Mouse (Mus musculus) gastrocnemius, adult 2 months (tissue): ENCODE results near the gene Lasp1. TPM values are rescaled to one million over a fixed set of nuclear protein-coding genes. Genes with fewer than 3 reads are reported as not detected.
A peak's percentile ranks its signal among the peaks of the same experiment; 100 is the strongest.

Experiments used
- DNase-seq: peaks from one replicate; pipeline ENCODE4 v3.0.0; 2022
- H3K27ac ChIP-seq: fragments of 200-600 bp; 2 replicates; pipeline ENCODE4 v1.8.1; 2022; ENCODE audit warnings: mild to moderate bottlenecking
- H3K4me3 ChIP-seq: fragments of 200-600 bp; 2 replicates; pipeline ENCODE4 v1.8.1; 2022; ENCODE audit warnings: mild to moderate bottlenecking, moderate library complexity
- CTCF ChIP-seq: fragments of 200-600 bp; IDR thresholded peaks from 2 replicates; pipeline ENCODE4 v1.8.1; 2022; ENCODE audit warnings: antibody characterized with exemption, mild to moderate bottlenecking, moderate library complexity
- intact Hi-C: fragments of 180-260 bp; cut with DNase I; formaldehyde crosslinking; loops from one replicate; pipeline ENCODE4 v1.15.1; 2025
- total RNA-seq, 2 experiments: library from RNA; stranded (reverse); gene quantifications; 2 replicates each; pipeline ENCODE4 v1.2.3; 2021

Gene Lasp1
- total RNA-seq, 2 experiments from 2014 or later = 10.0 to 16.8 TPM

DNA sequence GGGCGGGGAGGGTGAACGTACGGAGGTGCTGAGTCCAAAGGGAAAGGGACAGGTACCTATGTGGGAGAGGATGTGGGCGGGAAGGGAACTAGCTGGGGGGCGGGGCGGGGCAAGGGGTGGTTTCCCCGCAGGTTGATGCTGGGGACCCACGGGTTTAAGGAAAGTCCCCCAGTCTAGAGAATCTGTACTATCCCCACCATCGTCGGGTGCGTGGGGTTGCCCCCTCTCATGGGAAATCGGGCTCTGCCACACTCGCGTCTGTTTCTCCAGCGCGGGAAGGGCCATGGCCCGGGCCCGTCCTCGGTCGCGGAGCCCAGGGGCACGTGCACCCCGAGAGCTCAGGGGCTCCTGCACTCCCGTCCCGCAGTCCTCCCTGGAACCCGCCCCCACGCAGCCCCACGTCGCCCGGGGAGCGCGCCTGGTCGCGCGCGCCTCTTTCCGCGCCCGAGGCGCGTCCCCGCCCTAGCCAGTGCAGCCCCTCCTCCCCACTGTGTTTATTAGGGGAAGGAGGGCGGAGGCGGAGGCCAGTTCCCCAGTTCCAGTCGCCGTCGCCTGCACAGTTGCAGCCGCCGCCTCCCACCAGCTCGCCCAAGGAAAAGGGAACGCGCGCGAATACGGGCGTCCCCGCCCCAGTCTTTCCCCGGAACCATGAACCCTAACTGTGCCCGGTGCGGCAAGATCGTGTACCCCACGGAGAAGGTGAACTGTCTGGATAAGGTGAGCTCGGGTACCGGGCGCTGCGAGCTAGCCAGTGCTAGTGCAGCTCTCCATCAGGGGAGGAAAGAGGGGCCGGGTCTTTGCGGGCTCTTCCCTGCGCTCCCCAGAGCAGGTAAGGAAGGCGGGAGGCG lies 570 bp downstream of the Lasp1 start:
- intact Hi-C loops = loop anchor here (2.0 to 5.0 kb wide), 3 partner anchors 43 to 188 kb away; partner anchors contain the start of genes B230217C12Rik, Fbxo47 and Plxdc1

DNA sequence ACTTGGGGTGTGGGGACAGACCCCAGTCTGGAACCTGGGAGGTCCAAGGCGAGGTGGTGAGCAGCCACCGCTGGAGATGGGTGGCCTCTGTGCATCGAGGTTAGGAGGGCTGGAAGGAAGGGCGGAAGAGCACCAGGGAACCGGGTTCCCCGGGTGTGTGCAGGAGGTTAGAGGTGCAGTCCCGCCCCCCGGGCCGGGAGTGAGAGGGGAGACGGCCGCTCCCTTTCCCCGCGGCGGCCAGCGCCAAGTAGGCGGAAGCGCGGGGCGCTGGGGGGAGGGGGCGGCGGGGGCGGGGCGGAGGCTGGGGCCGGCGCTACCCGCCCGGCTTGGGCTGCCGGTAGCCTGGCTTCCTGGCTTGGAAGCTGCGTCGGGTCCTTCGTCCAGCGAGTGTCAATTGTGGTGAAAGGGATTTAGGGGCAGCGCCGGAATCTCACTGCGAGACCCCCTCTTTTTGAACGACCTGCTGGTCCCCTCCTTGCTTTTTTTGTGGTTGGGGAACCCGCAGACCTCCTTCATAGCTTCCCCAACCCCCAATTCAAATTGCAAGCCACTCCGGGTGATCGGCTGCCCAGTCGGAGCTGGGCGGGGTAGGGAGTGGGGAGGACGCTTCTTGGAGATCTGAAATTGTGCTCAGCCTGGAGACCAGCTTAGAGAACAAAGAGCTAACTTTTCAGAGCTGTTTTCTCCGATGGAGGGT lies 1.3 kb downstream of the Lasp1 start:
- intact Hi-C loops = loop anchor here (2.0 to 5.0 kb wide), 3 partner anchors 42 to 187 kb away; partner anchors contain the start of genes B230217C12Rik, Fbxo47 and Plxdc1
- peak overlapping the region; percentile 99 for H3K4me3 ChIP-seq
- TF ChIP-seq CTCF = no peak
- H3K27ac ChIP-seq = peak overlapping the region; percentile 97
- peak; percentile 87 for DNase-seq

More for the DNA sequence above, 570 bp downstream of the Lasp1 start:
- H3K4me3 ChIP-seq = peak overlapping the region; percentile 99
- H3K27ac ChIP-seq = peak overlapping the region; percentile 97
- no peak for TF ChIP-seq CTCF
- DNase-seq = peak; percentile 89

DNA sequence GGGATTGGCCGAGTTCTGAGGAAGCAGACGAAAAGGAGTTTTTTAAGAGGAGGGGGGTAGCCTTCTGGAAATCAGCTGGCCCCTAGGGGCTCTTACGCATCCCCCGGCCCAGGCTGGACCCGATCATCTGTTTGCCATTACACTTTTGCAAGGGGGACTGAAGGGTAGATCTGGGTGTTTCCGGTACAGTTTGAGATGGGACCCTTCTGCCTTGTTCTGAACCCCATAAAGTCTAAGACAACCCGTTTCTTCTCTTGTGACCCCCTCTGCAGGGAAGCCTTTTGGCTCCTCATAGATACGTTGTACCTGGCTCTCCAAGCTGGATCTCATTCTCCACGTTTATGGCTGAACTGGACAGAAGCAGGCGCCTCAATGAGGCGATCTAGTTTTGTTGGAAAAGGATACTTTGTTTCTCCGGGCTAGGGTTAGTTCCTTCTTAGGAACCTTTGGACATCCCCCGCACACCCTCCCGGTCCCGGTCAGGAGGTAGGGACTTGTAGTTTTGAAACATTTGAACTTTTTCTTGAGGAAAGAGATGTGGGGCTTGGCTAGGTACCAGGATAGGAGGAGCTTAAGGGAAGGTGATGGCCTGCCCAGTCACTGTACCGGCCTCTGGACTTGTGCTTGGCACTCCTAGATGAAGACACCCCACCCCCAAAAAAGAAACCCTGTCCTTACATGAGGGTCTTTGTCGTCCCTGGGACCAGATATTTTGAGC lies 2.0 kb downstream of the Lasp1 start:
- Histone ChIP-seq H3K27ac (peak overlapping the region; percentile 97), H3K4me3 (peak overlapping the region; percentile 99)
- DNase-seq = no peak
- no peak for TF ChIP-seq CTCF
- intact Hi-C loops = no loop called here

DNA sequence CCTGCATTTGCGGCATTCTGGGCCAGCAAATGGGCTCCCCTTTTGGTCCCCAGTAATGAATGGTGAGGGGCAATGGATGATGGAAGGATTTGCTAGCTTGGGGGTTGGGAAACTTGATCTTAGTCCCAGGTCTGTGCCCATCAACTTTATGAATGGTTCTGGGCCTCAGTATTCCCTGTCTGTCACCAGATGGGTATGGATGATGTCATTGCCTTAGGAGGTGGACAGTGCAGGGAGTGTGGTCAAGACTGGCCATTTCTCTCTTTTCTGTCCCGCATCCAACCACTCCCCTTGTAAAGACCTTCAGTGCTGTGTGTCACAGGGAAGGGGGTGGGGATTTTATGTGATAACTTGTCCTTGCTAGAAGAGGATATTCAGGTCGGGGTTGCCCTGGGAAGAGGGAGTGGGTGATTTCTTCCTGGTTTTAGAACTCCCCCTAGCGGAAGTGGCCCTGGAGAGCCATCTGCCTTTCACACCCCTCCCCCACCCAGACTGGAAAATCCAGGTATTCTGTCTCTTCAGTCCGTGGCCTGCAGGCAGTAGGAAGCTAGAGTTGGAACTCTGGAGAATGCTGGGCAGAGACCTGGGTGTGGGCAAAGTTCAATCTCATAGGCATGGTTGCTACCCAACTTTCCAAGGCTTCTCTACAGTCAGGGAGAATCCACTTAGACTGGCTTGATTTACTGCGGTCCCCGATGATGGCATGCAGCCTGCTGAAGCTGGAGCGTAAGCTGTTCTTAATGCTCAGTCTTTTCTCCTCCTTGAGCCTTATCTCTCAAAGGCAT lies 2.8 kb downstream of the Lasp1 start:
- peak; percentile 55 for TF ChIP-seq CTCF
- intact Hi-C loops = no loop called here
- peak overlapping the region; percentile 99 for H3K4me3 ChIP-seq
- DNase-seq = no peak
- peak overlapping the region; percentile 97 for H3K27ac ChIP-seq

- H3K4me3 ChIP-seq = peak overlapping the region; percentile 99
- intact Hi-C loops = no loop called here
- H3K27ac ChIP-seq = peak overlapping the region; percentile 97
- DNase-seq = no peak
- TF ChIP-seq CTCF = no peak
Observed at GRCm38 (mm10) chr11:97802194-97802470, 3.3 kb downstream of the Lasp1 start.

DNA sequence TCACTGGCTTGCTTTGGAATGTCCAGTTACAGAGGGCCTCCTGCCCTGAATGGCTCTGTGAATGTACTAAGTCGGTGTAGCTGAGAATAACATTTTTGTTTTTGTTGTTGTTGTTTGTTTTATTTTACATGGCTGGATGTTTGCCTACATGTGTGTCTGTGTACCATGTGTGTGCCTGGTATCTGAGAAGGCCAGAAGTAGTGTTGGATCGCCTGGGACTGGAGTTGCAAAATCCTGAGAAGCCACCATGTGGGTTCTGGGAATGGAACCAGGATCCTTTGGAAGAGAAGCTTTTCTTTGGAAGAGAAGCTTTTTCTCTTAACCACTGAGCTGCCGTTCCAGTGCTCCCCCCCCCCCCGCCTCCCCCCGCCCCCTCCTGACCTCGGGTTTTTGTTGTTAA lies 3.7 kb downstream of the Lasp1 start:
- Histone ChIP-seq H3K27ac (peak overlapping the region; percentile 97), H3K4me3 (peak overlapping the region; percentile 99)
- intact Hi-C loops = no loop called here
- no peak for DNase-seq
- TF ChIP-seq CTCF = no peak

DNA sequence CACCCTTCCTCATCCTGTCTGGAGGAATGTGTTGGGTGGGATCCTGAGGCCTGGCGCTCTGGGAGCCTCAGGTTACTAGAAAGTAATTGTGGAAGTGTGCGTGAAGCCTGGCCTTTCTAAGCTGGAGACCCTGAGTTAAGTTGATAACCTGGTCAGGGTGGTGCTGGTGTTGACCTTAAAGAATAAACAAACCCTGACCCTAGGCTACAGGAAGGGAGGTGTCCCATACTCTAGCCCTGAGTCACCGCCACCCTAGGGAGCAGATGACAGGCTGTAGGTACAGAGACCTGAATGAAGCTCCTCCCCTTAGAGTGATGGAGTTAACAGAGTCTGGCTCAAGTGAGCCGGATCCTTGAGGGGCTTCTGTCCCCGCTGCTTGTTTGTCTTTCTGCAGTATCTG lies 5.0 kb downstream of the Lasp1 start:
- intact Hi-C loops = no loop called here
- Histone ChIP-seq H3K4me3 (peak overlapping the region; percentile 99), H3K27ac (peak overlapping the region; percentile 97)
- no peak for DNase-seq
- no peak for TF ChIP-seq CTCF

DNA sequence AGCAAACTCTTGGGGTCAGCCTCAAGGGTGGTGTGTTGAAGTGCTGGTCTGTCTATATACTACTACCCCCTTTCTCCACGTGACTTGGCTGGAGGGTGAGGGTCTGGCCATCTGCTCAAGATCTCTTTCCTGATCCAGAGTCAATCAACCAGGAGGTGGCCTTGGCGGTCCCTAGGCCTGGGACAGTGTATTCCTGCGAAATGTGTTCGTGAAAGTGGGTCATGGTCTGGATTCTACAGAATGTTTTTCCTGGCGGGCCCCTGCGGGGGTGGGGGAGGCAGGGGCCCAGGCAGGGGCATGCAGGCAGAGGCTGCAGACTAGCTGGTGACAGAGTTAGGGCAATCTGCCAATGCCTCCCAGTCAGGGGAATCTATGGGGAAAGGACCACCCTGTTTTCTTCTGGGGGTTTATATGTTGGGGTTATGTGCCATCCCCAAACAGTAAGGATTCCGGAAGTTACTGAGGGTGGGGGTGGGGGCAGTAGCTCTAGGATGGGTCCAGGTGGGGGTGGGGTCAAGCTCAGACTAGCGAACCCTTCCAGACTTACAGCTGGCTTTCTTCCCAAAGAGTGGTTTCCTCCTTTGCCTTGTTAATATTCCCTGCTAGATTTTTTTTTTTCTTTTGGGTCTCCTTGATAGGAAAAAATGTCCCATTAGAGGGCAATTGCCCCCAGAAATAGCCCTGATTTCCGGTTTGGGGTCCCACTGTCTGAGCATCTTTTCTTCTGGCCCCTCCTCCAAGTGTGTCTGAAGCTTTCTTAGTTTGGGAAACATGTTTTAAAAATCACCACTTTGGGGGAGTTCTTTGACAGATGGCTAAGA lies 6.3 kb downstream of the Lasp1 start:
- peak overlapping the region; percentile 97 for H3K27ac ChIP-seq
- no peak for TF ChIP-seq CTCF
- DNase-seq = no peak
- intact Hi-C loops = no loop called here
- peak overlapping the region; percentile 56 for H3K4me3 ChIP-seq

GRCm38 (mm10) chr11:97805662-97806612 lies 7.1 kb downstream of the Lasp1 start:
- TF ChIP-seq CTCF = no peak
- intact Hi-C loops = no loop called here
- DNase-seq = peak; percentile 55
- peak overlapping the region; percentile 97 for H3K27ac ChIP-seq
- H3K4me3 ChIP-seq = peak overlapping the region; percentile 56

DNA sequence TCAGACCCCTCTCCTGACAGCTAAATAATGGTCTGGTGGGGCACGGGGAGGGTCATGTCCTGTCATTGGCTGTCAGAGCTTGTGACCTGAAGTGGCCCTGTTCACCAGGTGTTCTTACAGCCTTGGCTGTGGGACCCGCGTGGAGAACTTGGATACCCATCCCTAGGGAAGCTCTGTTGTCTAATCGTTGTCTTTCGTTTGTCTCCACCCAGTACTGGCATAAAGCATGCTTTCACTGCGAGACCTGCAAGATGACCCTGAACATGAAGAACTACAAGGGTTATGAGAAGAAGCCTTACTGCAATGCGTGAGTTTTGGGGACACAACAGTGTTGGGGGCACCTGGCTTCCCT lies 7.8 kb downstream of the Lasp1 start:
- intact Hi-C loops = no loop called here
- TF ChIP-seq CTCF = no peak
- peak overlapping the region; percentile 56 for H3K4me3 ChIP-seq
- H3K27ac ChIP-seq = peak overlapping the region; percentile 97
- no peak for DNase-seq

- intact Hi-C loops = no loop called here
- Histone ChIP-seq H3K27ac (peak overlapping the region; percentile 97), H3K4me3 (peak overlapping the region; percentile 49)
- no peak for TF ChIP-seq CTCF
- peak; percentile 63 for DNase-seq
Observed at GRCm38 (mm10) chr11:97807626-97808025, 8.8 kb downstream of the Lasp1 start.
